Mouse (Mus musculus): ENCODE data around the gene Rangap1.

Rangap1 gene

DNA sequence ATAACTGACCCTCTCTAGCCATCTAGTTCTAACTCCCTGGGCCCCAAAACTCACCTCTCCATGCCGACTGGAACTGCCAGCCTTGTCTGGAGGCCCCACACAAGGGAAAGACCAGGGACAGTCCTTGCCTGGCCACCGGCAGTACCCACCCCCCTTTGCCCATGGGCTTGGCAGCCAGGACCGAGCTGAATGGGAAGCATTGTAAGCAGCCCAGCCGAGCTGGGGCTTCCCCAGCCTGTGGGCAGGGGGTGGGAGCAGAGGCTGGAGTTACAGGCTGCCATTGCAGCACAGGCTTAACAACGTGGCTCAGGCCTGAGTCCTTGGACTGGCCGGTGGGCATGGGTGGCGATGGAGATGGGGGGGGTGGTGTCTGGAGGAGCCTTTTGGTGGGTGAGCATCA lies 48.2 kb downstream of the Rangap1 start, which contains the start of gene Chadl:
Chadl (minus strand) TSS at position 113 of the 400 bp plus-strand sequence.
- no peak for DNase-seq (ENCODE audit: low read depth, low spot score)

DNA sequence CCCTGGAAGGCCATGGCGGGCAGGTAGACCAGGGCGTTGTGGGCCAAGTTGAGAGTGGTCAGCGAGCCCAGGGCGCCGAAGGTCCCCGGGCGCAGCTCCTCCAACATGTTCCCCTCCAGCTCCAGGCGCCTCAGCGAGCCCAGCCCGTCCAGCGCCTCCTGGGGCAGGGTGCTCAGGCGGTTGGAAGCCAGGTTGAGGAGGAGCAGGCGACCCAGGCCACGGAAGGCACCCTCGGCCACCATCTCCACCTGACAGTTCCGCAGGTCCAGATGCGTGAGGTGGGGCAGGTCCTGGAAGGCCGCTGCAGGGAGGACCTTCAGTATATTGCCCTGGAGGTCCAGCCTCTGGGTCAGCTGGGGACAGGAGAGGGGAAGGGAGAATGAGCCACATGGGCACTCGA lies 50.4 kb downstream of the Rangap1 start:
- DNase-seq (ENCODE audit: low read depth, low spot score) = no peak

GRCm38 (mm10) chr15:81693967-81694881 lies 51.1 kb downstream of the Rangap1 start:
- peak; percentile 83 for DNase-seq (ENCODE audit: low read depth, low spot score)

DNA sequence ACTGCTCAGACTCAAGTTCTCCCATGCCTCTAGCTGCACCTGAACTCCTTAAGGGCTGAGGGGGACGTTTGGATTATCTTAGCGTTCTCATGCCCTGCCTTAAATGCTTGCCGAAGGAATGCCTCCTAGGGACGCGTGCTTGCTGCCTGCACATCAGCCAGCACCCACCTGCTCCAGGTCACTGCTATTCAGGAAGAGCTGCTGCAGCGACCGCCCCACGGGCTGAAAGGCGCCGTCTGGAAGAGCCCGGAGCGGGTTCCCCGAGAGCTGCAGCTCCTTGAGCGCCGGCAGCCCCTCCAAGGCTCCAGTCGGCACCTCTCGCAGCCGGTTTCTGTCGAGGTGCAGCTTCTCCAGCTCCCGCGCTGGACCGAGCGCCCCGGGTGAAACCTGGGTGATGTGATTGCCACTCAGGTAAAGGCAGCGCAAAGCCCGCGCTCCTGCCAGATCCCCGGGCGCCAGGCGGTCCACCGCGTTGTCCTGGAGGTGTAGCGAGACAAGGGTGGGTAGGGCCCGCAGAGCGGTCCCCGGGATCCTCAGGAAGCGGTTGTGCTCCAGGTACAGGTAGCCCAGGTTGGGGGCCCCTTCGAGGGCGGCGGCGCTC lies 51.9 kb downstream of the Rangap1 start:
- DNase-seq (ENCODE audit: low read depth, low spot score) = no peak

- no peak for DNase-seq (ENCODE audit: low read depth, low spot score)
These were observed 65.0 kb downstream of the Rangap1 start for GRCm38 (mm10) chr15:81680301-81680805.

- no peak for DNase-seq (ENCODE audit: low read depth, low spot score)
These were observed 68.7 kb downstream of the Rangap1 start for GRCm38 (mm10) chr15:81676637-81677036.

DNA sequence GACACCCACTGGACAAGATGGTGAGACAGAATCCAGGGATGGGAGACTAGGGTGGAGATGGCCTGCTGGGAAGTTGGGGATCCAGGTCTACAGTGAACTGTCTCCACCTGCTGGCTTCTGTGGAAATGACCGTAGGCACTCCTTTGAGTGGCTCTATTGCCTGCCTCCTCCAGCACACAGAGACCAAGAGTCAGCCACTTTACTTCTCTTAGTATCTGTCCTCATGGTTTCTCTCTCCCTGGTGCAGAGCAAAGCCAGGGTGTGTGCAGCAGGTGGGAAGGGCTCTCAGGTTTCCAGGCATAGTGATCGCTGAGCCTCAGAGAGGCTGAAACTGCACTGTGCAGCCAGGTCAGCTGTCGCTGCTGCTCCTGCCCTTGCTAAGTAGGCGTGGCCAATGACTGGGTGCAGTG lies 75.1 kb downstream of the Rangap1 start:
- peak; percentile 37 for DNase-seq (ENCODE audit: low read depth, low spot score)

- DNase-seq (ENCODE audit: low read depth, low spot score) = no peak
These were observed 78.4 kb downstream of the Rangap1 start for GRCm38 (mm10) chr15:81666957-81667356.

- DNase-seq (ENCODE audit: low read depth, low spot score) = peak; percentile 90
These were observed 81.4 kb downstream of the Rangap1 start, which contains the start of gene L3mbtl2 for GRCm38 (mm10) chr15:81663697-81664561. L3mbtl2 (plus strand) TSS chr15:81663889.

DNA sequence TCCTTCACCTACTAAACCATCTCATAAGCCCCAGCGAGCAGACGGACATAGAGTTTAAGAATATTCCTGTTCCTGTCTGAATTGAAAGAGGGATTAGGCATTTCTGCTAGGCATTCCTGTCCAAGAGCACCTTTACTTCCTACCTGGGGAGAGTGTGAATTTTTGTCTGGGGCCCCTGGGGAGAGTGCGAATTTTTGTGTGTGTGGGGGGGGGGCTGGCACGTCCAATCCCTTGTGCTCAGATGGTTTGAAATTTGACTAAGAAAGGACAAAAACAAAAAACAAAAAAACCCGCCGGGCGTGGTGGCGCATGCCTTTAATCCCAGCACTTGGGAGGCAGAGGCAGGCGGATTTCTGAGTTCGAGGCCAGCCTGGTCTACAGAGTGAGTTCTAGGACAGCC lies 82.0 kb downstream of the Rangap1 start:
- no peak for DNase-seq (ENCODE audit: low read depth, low spot score)

DNA sequence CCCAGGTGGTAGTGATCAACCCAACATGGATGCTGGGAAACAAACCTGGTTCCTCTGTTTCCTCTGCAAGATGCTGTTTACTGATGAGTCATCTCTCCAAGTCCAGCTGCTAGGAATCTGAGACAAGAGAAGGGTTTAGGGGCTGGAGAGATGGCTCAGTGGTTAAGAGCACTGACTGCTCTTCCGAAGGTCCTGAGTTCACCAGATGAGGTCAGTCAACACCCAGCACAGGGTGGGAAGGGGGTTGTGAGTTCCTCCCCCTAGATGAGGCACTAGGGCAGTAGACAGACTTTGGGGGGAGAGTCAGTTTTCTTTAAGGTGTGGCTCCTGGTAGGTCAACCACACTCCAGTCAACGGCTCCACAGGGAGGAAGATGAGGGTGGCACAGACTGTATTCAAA lies 83.6 kb downstream of the Rangap1 start:
- DNase-seq (ENCODE audit: low read depth, low spot score) = no peak

All from forelimb bud, embryonic 11.5 days (tissue).